Mouse (Mus musculus): ENCODE measurements around the gene Rslcan18. TPM values are rescaled to one million over a fixed set of nuclear protein-coding genes. Genes with fewer than 3 reads are reported as not detected.
A peak's percentile ranks its signal among the peaks of the same experiment; 100 is the strongest.
"Not testable (repeated sequence)": the region's sequence is repeated elsewhere in the genome, so short reads cannot be mapped to it uniquely, and the experiment has no call there.

The Rslcan18 gene
- 0.19 TPM for polyA plus RNA-seq (2012; fragmentation: generic; extraction: Trizol)

DNA sequence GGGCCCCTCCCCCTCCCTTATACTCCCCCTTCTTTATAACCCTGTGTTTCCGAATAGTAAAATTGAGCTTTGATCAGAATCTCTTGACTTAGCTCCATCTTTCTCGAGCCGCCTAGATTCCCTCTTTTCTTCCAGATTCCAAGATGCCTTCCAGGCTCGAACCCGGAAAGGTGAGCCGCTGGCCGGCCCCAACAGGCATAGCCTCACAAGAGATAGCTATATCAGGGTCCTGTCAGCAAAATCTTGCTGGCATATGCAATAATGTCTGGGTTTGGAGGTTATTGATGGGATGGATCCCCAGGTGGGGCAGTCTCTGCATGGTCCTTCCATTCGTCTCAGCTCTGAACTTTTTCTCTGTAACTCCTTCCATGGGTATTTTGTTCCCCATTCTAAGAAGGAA is at the start of gene Rslcan18:
TSS of gene Rslcan18 (minus strand) at position 101 of the 400 bp plus-strand sequence.
- not testable (repeated sequence) for H3K27me3 ChIP-seq (ENCODE audit: control insufficient read depth, insufficient read depth, insufficient read length); H3ac ChIP-seq (ENCODE audit: control insufficient read depth, insufficient read length); H3K4me3 ChIP-seq; H3K4me2 ChIP-seq (ENCODE audit: low read depth); H3K79me2 ChIP-seq (ENCODE audit: control insufficient read depth, insufficient read depth); H3K36me3 ChIP-seq (ENCODE audit: control insufficient read depth, insufficient read depth)

DNA sequence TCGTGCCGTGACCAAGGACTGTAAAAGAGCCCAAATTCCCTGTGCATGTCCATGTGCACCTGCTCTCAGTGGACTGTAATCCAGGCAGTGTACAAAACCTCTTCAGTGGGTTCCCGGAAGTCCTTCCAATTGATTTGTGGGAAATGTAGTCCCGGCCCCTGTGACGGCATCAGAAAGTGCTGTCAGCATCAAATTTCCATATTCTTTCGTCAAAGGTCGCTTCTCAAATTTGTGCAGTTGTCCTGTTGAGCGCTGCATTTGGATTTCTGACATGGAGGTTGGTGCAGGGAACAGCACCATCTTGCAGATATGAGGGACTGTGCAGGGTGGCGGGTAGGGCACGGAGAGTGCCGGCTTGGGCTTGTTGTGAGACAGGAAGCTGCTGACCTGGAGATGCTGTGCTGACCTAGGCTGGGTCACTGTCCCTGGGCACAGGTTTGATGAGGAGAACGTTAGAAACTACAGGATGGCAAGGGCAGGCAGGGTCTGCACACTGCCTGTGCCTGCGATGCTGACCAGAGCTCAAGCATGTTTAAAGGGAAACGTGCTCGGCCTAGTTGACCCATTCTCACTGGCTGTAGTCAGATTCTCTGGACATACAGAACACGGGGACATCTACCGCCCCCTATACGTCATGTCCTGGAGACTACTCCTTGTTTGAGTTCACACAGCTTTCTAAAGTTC is 12.1 kb upstream of the Rslcan18 start:
- Histone ChIP-seq H3ac (ENCODE audit: control insufficient read depth, insufficient read length) (peak overlapping the region; percentile 22), H3K4me2 (ENCODE audit: low read depth) (peak overlapping the region; percentile 69), H3K4me3 (peak overlapping the region; percentile 55), H3K36me3 (ENCODE audit: control insufficient read depth, insufficient read depth) (no peaks in the 10 kb centered on the region), H3K79me2 (ENCODE audit: control insufficient read depth, insufficient read depth) (no peaks in the 10 kb centered on the region), H3K27me3 (ENCODE audit: control insufficient read depth, insufficient read depth, insufficient read length) (no peaks in the 10 kb centered on the region)
- TF ChIP-seq E2F4 (IDR thresholded peaks at IDR 0.05; ENCODE audit: insufficient read depth) (no peak), POLR2AphosphoS2 (IDR thresholded peaks at IDR 0.05; ENCODE audit: insufficient read length, low read depth) (no peak), MYOD1 (IDR thresholded peaks at IDR 0.05; ENCODE audit: control insufficient read depth in 1 of 3, insufficient read length in 2 of 3, low read depth in 2 of 3) (peak in 1 of 3 experiments; percentile 27), REST (IDR thresholded peaks at IDR 0.05; ENCODE audit: insufficient read depth, insufficient read length) (no peak), POLR2A (IDR thresholded peaks at IDR 0.05; ENCODE audit: insufficient read length, low read depth) (peak; percentile 30), TCF12 (IDR thresholded peaks at IDR 0.05; ENCODE audit: insufficient read depth, poor library complexity, severe bottlenecking) (no peak)

- not testable (repeated sequence) for H3K36me3 ChIP-seq (ENCODE audit: control insufficient read depth, insufficient read depth); H3K27me3 ChIP-seq (ENCODE audit: control insufficient read depth, insufficient read depth, insufficient read length); H3ac ChIP-seq (ENCODE audit: control insufficient read depth, insufficient read length); H3K79me2 ChIP-seq (ENCODE audit: control insufficient read depth, insufficient read depth)
- peak overlapping the region; percentile 55 for H3K4me3 ChIP-seq
- peak overlapping the region; percentile 69 for H3K4me2 ChIP-seq (ENCODE audit: low read depth)
These were observed 11.4 kb upstream of the Rslcan18 start for GRCm38 (mm10) chr13:67127507-67127906.

DNA sequence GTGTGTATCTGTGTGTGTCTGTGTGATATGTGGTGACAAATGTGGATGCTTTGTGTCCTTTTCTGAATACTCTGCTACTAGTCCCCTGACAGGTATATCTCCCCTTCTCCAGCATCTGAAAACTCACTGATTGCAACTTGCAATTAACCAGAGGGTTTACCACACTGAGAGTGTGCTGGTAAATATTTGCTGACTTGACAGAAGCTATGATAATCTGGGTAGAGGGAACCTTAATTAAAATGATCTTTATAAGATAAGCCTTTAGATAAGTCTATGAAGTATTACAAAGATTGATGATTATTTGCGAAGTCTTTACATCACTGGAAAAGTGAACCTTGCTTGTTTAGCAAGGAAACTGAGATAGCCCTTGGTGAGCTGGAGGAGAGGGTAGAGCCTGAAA is 8.4 kb upstream of the Rslcan18 start:
- H3K36me3 ChIP-seq (ENCODE audit: control insufficient read depth, insufficient read depth) = no peaks in the 10 kb centered on the region
- H3K4me2 ChIP-seq (ENCODE audit: low read depth) = no peak overlapping the region

DNA sequence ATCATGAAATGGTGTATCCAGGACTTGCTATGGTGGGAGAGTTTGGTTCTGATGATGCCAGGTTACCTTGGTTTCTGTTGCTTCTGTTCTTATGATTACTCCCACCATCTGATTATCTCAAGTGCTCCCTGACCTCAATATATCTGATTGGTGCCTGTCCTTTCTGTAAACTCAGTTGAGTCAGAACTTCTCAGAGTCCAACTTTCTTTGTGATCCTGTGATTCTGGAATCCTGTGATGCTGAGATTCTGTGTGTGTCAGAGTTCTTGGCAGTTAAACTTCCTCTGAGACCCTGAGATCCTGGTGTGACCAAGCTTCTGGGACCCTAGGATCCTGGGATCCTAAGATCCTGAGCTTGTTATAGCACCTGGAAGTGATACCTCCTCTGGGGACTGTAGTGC is 5.3 kb upstream of the Rslcan18 start, which contains the start of gene Zfp759:
TSS of gene Zfp759 (plus strand) at position 301 of the 400 bp plus-strand sequence.
- H3K4me3 ChIP-seq; H3K36me3 ChIP-seq (ENCODE audit: control insufficient read depth, insufficient read depth); H3K27me3 ChIP-seq (ENCODE audit: control insufficient read depth, insufficient read depth, insufficient read length); H3K4me2 ChIP-seq (ENCODE audit: low read depth); H3K79me2 ChIP-seq (ENCODE audit: control insufficient read depth, insufficient read depth); H3ac ChIP-seq (ENCODE audit: control insufficient read depth, insufficient read length): not testable (repeated sequence)

More for the DNA sequence above, 8.4 kb upstream of the Rslcan18 start:
- Histone ChIP-seq H3ac (ENCODE audit: control insufficient read depth, insufficient read length) (no peak overlapping the region), H3K27me3 (ENCODE audit: control insufficient read depth, insufficient read depth, insufficient read length) (no peaks in the 10 kb centered on the region), H3K79me2 (ENCODE audit: control insufficient read depth, insufficient read depth) (no peaks in the 10 kb centered on the region), H3K4me3 (no peak overlapping the region)
- TF ChIP-seq TCF12 (IDR thresholded peaks at IDR 0.05; ENCODE audit: insufficient read depth, poor library complexity, severe bottlenecking) (no peak), TCF3 (IDR thresholded peaks at IDR 0.05; ENCODE audit: insufficient read length, low read depth) (no peak), POLR2AphosphoS2 (IDR thresholded peaks at IDR 0.05; ENCODE audit: insufficient read length, low read depth) (no peak), E2F4 (IDR thresholded peaks at IDR 0.05; ENCODE audit: insufficient read depth) (no peak), MYOG (IDR thresholded peaks at IDR 0.05; ENCODE audit: control insufficient read depth in 1 of 3, insufficient read depth in 1 of 3, insufficient read length in 2 of 3, low read depth in 2 of 3) (no peak), SRF (IDR thresholded peaks at IDR 0.05; ENCODE audit: control insufficient read depth, insufficient read length, low read depth) (no peak), MAX (IDR thresholded peaks at IDR 0.05; ENCODE audit: low read depth) (no peak), REST (IDR thresholded peaks at IDR 0.05; ENCODE audit: insufficient read depth, insufficient read length) (no peak), MYOD1 (IDR thresholded peaks at IDR 0.05; ENCODE audit: control insufficient read depth in 1 of 3, insufficient read length in 2 of 3, low read depth in 2 of 3) (no peak), USF1 (IDR thresholded peaks at IDR 0.05; ENCODE audit: low read depth) (no peak)

- Histone ChIP-seq H3K27me3 (ENCODE audit: control insufficient read depth, insufficient read depth, insufficient read length) (no peaks in the 10 kb centered on the region), H3K79me2 (ENCODE audit: control insufficient read depth, insufficient read depth) (no peaks in the 10 kb centered on the region), H3K4me3 (no peak overlapping the region), H3K36me3 (ENCODE audit: control insufficient read depth, insufficient read depth) (no peaks in the 10 kb centered on the region), H3ac (ENCODE audit: control insufficient read depth, insufficient read length) (no peak overlapping the region), H3K4me2 (ENCODE audit: low read depth) (peak overlapping the region; percentile 26)
- TF ChIP-seq TCF12 (IDR thresholded peaks at IDR 0.05; ENCODE audit: insufficient read depth, poor library complexity, severe bottlenecking) (no peak), TCF3 (IDR thresholded peaks at IDR 0.05; ENCODE audit: insufficient read length, low read depth) (no peak), MAX (IDR thresholded peaks at IDR 0.05; ENCODE audit: low read depth) (no peak), POLR2A (IDR thresholded peaks at IDR 0.05; ENCODE audit: insufficient read length, low read depth) (no peak), SRF (IDR thresholded peaks at IDR 0.05; ENCODE audit: control insufficient read depth, insufficient read length, low read depth) (no peak), E2F4 (IDR thresholded peaks at IDR 0.05; ENCODE audit: insufficient read depth) (no peak)
These were observed 2.8 kb downstream of the Rslcan18 start for GRCm38 (mm10) chr13:67113287-67113686.

Data from myocyte (in vitro differentiated cells).